Mouse (Mus musculus) mouse trophoblast stem cell (cell line): ENCODE measurements at regions not wholly inside any gene's neighbourhood (a gene's known extent, or its start where the extent isn't known, plus 50 kb on each side); places are given as distances from the start of the nearest gene placed in this dataset.

Experiments
- in situ Hi-C, 2 experiments: fragments of 300-500 bp; cut with MseI, MboI; formaldehyde crosslinking; loops; 2 replicates in 1 of 2; 3 replicates in 1 of 2; pipeline ENCODE4 v1.15.1; 2025

DNA sequence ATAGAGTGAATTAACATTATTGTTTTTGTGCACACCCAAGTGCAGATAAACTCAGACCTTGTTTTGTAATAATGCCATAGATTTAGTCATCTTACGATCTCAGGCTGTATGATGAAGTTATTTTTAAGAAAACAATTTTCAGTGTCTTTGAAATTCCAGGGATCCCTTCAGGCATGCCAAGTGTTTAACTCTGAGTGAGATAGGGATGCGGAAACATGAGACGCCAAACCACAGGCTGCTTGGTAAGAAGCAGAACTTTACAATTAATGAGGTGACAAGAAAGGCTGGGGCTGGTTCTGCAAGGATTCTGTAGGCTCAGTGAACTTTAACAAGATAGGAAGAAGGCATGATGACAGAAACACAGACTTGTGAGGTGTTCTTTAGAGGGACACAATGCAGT is 292.3 kb upstream of the Alcam start:
- in situ Hi-C loops: no loop called here

DNA sequence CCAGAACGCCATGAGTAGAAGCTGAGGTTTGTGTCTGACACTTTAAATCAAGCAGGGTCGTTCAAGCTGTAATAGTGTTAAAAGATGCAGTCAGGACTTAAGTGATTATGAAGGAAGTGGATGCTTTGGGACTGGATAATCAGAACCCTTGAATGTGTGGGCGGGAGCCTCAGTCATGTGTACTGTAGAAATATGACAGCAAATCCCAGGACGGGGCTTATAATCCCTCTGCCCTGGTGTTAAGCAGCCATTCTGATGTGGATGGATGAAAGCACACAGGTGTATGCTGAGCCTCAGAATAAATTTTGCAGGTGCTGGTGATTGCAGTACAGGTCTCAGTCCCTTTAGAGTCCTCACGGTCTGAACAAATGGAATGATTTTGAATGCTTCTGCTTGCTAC is 290.8 kb upstream of the Alcam start:
- in situ Hi-C loops: no loop called here

DNA sequence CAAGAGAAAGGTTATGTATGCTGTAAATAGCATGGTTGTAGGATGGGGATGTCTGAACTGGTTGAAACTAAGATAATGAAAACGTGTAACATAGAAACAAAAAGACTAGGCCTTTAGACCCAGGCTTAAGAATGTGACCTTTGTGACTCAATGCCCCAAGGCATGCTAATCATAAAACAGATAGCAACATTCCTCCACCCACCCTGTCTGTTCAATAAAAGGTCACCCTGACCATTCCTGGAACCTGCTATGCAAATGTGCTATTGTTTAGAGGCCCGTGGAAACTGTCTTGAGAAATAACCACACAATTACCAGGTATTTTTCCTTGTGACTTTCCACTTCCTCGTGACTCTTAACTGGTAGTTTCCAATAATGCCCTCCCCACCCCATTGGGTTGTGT is 288.3 kb upstream of the Alcam start:
- in situ Hi-C loops: no loop called here

DNA sequence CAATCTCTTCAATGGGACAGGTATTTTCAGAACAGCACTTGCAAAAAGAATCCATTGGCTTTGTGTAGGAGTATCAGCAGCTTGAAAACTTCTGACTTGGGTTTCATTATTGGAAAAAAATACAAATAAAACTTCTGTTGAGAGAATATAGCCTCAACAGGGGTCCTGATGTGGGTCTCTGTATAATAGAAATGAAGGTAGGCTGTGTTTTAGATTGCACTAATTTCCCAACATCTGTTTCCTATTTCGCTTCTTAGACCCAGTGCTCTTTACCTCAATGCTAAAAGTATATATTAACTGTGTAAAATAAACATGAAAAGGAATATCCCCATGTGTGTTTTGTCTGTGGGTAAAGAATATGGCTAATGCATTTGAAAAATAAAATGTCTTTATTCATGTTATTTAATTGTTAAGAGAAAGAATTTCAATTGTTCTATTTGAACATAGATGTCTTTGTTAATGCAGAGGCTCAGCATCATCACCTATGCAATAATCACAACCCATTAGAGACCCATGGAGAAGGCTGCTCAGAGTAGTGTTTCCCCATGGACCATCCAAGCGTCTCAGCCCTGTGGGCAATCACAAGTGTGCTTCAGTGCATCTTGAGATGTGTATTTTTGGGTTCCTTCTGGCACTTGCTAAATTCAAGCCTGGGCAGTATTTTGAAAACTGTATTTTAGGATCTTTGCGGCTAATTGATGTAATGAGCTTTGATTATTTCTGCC is 272.4 kb upstream of the Alcam start:
- in situ Hi-C loops: no loop called here

DNA sequence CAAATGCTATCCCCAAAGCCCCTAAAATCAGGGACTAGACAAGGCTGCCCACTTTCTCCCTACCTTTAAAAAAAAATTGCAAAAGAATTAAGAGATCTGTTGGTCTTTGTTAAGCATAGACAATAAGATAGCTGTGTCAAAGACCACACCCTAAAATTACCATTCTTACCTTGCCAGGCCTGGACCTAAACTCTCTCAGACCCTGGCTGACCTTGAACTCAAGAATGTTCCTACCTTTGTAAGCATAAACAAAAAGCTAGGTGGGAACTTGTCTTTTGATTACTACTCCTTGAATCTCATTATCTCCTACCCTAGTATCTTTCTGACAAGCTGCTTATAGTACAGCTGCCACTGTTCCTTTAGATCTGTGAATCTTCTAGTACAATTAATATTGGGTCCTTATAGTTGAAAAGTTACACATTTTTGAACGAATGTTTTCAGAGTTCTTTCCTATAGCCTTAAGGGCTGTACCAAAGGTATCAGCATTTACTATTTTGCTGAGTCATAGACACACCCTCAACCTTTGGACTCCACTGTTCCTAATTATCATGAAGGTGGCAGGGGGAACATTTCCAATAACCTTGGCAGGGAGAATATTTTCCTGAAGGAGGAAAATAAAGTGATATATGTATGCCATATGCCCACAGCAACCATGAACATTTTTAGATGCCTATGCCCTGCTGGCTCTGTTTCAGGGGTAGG is 264.5 kb upstream of the Alcam start:
- in situ Hi-C loops: no loop called here

DNA sequence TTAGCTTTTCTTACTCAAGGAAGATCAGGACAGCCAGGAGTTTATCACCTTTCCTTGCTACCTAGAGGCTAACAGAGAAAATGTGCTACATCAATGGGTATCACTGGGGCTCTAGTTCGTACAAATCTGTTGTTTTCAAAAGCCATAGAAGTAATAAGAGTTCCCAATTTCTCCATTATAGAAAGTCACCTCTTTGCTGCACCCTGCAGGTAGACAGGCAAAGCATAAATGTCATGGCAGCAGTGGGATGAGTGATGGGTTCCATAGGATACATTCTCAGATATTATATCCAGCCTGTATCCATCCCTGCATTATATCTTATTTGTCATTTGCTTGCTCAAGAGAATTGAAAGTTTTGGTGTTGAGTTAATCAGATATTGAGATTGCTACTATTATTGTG is 236.4 kb upstream of the Alcam start:
- in situ Hi-C loops: no loop called here

DNA sequence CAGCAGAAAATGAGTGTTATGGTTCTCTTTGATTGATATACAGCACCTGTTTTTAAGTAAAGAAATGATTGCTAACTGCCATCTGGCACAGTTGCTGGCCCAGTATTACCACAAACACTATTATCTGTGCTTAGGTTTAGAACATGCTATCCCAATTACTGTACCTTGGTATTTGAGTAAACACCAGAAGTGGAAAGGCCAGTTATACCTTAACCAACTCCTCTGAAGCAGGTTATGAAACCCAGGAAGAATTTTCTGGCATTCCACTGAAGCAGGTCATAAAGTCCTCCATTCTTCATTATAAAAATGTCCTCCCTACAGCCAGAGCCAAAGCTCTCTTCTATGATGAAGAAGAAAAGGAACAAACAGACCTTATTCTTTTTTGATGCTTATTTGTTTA is 201.0 kb upstream of the Alcam start:
- in situ Hi-C loops: no loop called here
